Mouse (Mus musculus): ENCODE data around the gene Nt5m. TPM values are rescaled to one million over a fixed set of nuclear protein-coding genes. Genes with fewer than 3 reads are reported as not detected.

Gene Nt5m
- total RNA-seq, 2 experiments from 2014 or later = 18.9 to 19.3 TPM

DNA sequence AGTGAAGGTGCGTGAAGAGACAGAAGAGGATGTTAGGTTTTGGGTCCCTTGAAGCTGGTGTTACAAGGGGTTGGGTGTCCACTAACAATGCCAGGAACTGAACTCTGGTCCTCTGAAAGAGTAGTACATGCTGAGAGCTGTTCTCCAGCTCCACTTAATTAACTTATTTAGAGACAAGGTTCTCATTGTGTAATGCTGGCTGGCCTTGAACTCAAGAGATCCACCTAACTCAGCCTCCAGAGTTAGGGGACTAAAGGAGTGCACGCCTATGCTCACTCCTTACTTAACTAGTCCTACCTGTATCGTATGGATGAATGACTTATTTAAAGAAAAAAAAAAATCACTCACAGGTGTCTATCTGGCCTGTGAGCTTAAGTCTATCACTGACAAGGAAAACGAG, 821 bp upstream of the Nt5m start:
- DNase-seq (ENCODE audit: low spot score) = no peak

DNA sequence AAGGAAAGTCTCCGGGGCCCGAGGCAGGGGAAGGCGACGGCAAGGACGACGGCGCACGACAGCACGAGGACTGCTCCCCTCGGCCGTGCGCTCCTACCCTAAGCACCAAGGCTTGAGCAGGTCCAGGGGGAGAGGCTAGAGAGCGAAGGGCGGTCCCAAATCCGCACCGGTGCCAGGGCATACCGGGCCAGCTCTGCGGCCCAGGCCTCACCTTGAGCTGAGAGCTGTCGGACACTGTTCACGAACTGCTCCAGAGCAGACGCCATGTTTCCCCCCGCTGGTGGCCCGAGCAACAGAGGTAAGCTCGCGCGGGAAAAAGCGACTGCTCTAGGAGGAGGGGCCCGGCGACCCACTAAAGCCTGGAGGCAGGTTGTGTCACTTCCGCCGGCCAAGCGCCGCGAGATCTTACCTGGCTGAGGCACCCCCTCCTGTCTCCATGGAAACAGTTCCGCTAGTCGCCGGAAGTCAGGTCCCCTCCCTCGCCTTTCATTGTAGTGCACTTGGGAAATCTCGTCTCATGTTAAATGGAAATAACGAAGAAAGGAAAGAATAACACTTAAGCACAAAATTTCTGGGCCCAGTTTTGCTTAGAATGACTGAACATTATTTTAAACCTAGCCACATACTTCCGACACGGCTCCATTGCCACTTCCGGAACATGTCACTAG, 346 bp downstream of the Nt5m start, which contains the start of gene Cops3:
TSS of gene Cops3 (minus strand) at position 380 of the 668 bp plus-strand sequence.
- peak; percentile 96 for DNase-seq (ENCODE audit: low spot score)

DNA sequence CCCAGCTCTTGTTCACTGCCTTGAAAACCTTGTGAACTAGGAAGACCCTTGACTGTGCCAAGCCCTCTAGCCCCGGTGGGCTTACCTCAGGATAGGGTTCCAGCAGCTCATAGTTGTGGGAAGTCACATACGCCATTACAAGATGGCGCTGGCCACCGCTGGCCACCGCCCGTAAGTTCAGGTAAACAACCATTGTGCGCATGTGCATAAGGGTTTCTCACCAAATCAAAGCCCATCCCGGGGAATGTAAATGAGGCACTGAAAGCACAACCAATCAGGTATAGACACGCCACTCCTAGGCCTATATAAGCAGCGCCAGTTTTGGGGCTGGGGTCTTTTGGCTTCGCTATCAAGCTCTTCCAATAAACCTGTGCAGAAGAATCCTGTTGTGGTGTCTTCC, 7.1 kb downstream of the Nt5m start:
- DNase-seq (ENCODE audit: low spot score) = no peak

DNA sequence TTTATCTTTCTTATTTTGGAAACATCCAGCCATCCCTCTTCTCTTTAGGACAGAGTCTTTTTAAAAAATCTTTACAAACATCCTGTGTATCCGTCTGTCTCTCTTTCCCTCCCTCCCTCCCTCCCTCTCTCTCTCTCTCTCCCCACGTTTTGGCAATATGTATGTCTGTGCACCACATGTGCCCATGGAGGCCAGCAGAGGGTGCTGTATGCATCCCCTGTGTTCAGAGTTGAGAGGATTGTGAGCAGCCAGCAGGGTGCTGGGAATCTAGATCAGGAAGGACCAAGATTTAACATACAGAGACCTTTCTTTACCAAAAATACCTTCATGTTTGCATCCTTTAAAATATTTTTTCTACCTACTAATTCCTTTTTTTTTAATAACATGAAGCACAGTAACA, 7.9 kb downstream of the Nt5m start:
- peak; percentile 42 for DNase-seq (ENCODE audit: low spot score)

DNA sequence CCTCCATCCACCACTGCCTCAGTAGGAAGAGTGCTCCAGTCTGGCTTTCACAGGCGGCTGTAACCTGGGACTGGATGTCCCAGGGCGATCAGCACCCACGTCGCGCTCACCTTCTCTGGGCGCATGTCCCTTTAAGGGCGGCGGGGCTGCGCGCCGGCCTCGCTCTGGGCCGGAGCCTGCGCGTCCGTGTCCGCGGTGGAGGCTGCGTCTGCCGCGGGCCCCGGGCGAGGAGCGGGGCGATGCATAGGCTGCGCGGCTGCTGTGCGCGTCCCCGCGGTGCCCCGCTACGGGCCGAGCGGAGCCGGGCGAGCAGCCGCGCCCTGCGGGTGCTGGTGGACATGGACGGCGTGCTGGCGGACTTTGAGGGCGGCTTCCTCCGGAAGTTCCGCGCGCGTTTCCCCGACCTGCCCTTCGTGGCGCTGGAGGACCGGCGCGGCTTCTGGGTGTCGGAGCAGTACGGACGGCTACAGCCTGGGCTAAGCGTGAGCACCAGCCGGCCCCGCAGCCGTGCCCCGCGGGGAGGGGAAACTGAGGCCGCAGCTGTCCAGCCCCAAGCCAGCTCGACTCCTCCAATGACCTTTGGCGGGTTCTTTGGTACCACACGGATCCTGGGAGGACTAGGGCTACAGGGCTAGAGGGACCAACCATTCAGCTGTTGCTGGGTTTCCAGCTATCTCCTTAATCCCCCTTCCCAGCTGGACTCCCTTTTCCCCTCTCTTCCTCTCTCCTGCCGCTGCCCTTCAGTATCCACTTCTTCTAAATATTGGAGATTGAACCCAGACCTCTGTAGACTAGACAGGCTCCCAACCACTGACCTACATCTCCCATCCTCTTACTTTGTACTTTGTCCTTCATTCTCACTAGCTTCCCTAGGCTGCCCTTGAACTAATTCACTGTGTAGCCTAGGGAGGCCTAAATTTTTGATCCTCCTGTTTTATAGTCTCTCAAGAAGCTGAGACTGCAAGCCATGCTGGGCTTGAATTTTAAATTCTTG, 8.9 kb downstream of the Nt5m start:
- peak; percentile 70 for DNase-seq (ENCODE audit: low spot score)

DNA sequence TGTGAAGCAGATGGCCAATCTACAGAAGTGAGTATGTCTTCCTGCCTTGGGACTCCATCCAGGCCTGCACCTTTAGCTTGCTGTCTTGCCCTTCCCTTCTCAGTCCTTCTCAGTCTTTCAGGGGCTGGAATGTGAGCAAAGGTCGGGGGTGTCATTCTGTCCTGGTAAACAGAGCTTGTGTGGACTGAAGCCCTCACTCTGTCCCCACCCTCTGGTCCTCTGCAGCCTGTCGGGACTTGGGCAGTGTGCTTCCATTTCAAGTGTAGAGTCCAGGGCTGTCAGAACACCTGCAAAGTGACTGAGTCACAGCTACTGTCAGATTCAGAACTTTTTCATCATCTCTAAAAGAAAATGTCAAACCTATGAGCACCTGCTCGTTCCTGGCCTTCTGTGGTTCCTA, 13.6 kb downstream of the Nt5m start:
- no peak for DNase-seq (ENCODE audit: low spot score)

DNA sequence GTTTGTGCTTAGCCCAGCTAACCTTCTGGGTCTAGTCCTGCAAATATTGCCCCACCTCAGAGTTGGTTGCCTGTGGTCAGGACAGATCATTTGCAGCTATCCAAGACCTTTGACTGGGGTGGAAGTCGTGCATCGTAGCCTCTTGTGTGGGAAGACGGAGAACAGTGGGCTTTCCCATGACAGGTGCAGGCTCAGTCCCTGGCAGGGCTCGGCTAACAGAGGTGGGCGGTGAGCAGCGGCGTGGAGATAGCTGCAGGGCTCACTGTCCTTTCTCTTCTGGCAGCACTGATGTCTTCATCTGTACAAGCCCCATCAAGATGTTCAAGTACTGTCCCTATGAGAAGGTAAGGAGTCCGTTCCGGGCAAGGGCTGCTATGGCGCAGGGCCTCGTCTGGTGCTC, 21.2 kb downstream of the Nt5m start:
- no peak for DNase-seq (ENCODE audit: low spot score)

DNA sequence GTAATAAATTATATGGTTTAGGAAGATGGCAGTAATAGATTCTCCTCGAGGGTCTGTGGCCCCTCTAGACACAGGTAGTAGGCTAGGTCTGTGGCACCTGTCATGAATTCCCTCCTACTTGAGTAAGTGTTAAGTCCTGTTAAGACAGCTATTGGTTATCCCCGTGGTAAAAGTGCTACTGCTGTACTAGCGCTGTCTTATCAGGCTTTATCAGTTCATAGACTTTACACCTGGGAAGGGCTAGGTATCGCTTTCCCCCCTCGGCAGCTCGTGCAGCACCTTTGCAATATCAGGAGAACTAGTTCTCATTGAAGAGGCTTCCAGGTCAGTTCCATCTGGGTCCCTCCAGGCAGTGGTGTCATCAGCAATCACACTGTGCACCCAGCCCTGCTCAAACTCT, 25.1 kb downstream of the Nt5m start:
- no peak for DNase-seq (ENCODE audit: low spot score)

DNA sequence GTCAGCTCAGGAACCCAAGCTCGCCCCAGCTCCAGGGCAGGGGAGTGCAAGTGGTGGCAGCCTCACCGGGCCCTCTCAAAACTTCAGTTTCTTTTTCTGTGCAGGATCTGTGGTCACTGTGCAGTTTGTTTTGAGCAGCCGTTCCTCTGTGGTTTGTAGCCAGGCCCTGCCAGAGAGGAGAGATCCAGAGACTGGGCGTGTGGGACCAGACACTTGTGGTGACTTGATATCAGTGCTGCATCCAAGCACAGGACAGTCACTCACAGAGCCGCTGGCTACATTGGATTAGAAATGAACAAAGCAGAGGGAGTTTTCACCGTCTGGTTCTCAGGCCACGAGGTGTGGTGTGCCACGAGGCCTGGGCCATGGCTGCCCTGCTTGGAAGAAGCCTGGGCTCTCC, 32.9 kb downstream of the Nt5m start:
- DNase-seq (ENCODE audit: low spot score) = no peak

DNA sequence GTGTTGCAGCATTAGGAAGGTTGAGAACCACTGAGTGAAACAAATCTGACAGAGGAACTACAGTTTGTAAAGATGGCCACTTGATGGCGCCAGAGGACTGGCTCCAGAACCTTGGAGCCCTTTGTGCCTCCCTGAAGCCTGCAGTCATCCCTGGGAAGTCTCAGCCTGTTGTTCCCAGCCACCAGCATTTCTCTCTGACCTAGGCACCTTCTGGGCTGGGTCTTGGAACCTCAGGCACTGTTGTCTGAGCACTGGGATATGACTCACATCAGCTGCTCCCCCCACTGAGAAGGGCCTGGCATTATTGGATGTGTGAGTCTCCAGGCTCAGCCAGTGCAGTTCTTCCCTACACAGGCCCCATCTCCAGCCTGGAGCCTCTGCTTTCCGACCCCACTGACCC, 40.8 kb downstream of the Nt5m start:
- peak; percentile 77 for DNase-seq (ENCODE audit: low spot score)

DNA sequence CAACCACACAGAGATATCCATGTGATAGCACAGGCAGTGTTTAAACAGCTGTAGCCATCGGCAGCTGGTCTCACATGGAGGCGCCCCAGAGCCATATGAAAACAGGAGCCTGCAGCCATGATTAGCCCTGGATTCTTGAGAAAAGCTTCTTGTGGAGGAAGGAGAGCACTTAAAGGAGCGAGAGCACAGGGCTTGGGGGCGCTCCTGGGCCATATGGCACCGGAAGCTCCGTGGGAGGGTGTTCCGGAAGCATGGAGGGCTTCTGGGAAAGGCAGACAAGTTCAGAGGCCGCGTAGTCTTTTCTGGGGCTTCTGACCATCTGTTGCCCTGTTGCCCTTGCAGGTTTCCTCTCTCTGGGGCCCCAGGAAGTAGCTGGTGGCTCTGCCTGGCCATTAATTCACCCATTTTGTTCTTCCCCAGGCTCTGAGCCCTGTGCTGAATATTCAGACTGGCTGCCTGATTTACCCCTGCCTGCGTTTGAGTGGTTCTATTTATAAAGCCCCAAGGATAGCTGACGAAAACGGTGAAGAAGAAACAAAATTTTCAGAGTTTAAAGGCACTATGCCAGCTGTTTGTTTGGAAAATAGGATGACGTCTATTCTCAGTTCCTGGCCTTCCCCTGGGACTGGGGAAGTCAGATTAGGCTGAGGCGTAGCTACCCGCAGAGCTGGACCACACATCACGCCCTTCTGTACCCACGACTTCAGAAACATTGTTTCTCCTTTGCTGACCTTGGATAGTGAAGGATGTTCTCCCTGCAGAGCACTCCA, 46.2 kb downstream of the Nt5m start:
- DNase-seq (ENCODE audit: low spot score) = peak; percentile 23

DNA sequence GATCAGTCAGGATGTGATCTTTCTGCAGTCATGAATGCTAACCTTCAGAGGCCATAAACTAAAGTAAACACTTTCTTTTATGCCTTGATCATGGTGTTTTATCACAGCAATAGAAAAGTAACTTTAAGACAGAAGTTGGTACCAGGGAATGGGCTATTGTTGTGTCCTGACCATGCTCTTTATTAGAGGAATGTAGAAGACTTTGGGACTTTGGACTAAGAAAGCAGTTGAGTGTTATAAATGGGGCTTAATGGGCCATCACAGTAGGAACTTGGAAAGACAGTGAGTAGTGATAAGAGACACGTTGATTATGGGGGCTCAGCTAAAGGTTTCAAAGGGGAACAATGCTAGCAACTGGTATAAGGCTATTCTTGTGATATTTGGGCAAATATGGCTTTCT, 47.7 kb downstream of the Nt5m start:
- DNase-seq (ENCODE audit: low spot score) = no peak

DNA sequence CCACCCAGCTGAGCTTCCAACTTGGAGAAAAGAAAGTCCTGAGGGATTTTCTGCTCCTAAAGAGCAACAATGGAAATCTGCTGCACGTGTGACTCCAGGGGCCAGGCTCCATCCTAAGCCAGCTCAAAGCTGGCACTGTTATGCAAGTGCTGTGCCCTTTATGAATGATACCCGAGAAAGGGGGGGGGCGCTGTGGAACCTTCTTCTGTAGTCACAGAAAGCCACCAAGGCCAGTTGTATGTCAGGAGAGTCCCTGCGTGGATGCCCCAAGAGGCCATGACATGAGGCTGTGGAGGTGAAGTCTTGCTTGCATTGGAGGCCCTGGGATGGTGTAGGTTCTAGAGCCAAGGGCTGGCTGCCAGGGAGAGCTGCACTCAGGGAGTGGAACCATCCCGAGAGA, 48.9 kb downstream of the Nt5m start:
- no peak for DNase-seq (ENCODE audit: low spot score)

DNA sequence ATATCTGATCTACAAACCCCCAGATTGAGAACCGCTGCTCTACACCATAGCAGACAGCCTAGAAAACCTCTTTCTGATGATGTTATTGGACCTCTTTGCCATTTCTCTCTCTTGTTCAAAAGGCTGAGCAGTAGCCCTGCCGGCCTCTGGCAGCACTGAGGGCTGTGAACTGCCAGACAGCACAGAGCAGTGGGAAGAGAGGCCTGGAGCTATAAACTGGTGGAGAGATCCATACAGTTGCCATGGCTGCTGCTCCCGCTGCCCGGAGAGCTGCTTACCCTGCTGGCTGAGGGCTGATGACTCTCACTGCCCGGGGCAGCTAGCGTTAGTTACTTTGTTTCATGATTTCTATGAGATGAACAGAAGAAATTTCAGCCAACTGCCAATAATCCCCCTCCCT, 52.6 kb downstream of the Nt5m start:
- no peak for DNase-seq (ENCODE audit: low spot score)

DNA sequence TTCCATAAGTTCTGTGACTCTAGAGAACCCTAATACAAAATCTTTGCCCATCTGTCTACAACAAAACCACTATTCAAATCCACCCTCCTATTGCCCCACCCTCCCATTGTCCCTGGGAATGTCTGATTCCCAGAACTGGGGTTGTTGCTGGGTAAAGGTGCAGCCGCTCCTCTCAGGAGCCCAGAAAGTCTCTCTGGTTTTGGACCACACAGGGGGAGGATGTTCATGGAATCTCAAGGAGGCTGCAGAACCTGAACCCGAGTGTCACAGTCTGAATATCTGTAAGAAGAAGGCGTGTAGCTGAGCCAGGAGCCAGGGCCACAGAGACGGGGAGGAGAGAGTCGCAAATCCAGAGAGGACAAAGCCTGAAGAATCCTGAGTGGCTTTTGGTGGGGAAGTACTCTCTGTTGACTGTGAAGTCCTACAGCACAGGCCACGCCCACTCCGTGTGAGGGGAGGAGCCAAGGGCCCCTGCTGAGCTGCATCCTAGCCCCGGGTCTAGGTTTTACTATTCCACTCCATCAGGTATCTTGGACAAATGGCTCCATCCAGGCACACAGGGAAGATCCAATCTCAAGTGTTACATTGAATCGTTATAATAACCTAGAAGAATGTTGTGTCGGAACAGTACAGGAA, 54.0 kb downstream of the Nt5m start:
- DNase-seq (ENCODE audit: low spot score) = no peak

DNA sequence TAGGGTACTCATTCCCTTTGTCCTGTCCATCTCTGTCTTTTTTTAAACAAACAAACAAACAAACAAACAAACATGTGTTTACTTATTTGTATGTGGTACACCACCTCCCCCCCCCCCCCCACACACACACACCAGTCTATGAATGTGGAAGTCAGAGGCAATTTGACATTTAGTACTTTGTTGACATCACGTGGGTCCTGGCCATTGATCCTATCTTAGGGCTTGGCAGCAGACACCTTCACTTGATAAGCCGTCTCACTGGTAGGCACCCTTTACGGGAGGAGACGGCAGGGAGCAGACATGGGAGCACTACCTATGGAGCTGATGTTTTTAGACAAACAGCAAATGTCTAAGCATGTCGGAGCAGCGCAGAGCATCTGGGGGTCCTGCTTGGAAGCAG, 55.7 kb downstream of the Nt5m start:
- DNase-seq (ENCODE audit: low spot score) = no peak

DNA sequence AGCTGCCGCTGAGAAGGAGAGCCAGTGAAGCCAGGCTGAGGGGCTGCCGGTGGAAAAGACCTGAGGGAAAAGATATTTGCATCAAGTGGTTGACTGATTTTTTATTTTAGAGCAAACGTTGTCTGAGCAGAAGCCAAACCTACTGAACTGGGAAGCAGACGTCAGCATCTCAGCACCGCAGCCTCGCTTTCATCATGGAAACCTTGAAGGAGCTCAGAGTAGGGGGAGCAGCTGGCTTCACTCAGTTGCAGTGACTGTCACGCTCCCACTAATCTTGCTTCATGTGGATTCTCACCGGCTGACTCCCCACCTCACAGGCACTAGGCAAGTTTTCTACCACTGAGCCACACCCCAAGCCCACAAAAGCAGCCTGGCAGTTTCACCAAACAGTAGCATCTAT, 56.1 kb downstream of the Nt5m start:
- no peak for DNase-seq (ENCODE audit: low spot score)

DNA sequence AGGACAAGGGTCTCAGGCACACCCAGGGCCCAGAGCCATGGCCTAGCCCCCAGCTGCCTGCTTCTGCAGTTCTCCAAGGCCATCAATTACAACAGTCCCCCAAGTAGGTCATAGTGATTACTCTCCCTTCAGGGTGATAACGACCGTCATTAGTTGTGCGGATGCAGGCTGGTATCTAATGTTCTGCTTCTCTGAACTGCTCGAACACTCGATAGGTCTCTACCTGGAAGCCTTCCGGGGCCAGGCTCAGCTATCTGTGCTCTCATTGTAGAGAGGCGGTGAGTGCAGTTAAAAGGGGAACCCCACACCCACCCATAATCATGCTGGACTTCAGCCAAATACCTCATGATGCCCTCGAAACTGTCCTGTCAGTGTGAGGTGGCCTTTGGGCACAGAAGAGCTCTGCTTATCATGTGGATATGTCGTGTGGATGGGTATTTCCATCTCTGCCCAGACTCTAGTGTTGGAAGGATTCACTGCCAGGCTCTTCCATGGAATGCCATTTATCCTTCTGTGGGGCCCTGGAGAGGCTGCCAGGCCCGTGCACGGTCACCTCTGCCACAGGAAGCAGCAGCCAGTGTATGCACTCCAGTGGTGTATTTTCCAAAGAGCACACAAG, 58.8 kb downstream of the Nt5m start:
- DNase-seq (ENCODE audit: low spot score) = no peak

DNA sequence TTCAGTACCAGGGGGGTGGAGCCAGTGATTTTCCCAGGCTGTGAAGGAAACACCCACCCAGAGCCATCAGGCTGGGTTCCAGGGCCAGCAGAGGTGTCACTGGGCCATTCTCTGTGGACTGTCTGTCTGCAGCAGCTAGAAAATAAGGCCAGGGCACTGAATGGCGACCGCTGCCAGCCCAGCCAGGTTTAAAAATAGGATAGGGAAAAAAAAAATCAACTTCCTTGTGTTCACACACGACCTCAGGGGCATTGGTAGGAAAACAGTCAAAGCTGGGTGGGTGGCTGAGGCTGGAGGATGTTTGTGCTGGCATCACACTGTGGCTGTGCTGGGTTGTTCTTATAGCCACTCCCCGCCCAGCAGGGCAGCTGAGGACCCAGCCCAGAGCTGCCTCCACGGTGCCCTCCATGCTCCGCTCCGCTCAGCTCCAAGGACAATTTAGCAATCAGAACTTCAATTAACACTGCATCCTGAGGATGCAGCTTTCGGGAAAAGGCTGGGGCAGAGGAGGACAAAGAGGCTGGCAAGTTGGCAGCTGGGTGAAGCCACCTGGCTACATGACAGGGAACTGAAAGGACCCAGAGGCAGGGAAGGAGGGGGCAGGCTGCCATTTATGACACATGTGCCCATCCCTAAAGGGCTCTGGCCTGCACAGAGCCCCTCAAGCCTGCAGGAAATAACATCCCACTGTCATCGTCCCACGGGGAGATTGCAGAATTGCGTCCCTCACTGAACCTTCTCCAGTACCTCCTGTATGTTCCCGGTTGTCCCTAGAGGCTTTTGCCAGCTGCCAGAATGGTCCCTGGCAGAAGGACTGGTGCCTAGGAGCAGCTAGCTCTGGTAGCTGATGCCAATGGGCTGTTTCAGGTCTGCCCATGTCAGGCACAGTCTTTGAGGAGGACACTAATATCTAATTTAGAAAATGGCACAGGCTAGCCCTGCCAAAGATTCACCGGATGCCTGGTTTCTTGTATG, 60.8 kb downstream of the Nt5m start:
- DNase-seq (ENCODE audit: low spot score) = peak; percentile 40

DNA sequence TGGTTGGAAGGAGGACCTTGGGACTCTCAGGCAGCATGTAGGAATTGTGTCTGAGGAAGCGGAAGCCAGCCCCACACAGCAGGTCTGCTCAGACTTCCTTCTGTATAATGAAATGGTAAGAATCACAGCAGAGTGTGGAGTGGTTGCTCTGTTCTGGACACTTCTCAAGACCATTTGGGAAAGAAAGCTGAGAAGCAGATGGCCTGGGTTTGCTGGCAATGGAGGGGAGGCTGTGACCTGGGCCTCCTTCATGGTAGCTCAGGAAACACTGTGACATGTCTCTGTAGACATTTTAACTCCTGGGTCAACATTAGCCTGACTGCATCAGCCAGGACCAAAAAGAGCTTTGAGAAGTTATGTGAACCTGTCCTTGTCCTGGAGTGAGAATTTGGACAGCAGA, 61.7 kb downstream of the Nt5m start:
- no peak for DNase-seq (ENCODE audit: low spot score)

All from gastrocnemius, adult 18-20 months (tissue).